Mouse (Mus musculus) lung, embryonic 16.5 days (tissue): ENCODE data around the gene Zmiz2. TPM values are rescaled to one million over a fixed set of nuclear protein-coding genes. Genes with fewer than 3 reads are reported as not detected.
"Not testable (repeated sequence)": the region's sequence is repeated elsewhere in the genome, so short reads cannot be mapped to it uniquely, and the experiment has no call there.

ENCODE experiments used
- ATAC-seq: fragments of 200-750 bp; cut with Nextera tagmentation; 2 replicates; pipeline ENCODE4 v1.8.0; 2017; ENCODE audit warnings: low read depth, mild to moderate bottlenecking, moderate library complexity
- H3K27ac ChIP-seq: fragments of 300-500 bp; sonication (generic); 2 replicates; pipeline ENCODE4 v1.5.1; 2014; ENCODE audit warnings: mild to moderate bottlenecking, control low read depth, low read length
- H3K27me3 ChIP-seq: fragments of 300-500 bp; sonication (generic); 2 replicates; pipeline ENCODE4 v1.6.1; 2014; ENCODE audit warnings: low read depth, low read length, mixed read lengths; ENCODE audit not compliant: control insufficient read depth, insufficient read depth
- H3K36me3 ChIP-seq: fragments of 300-500 bp; sonication (generic); 2 replicates; pipeline ENCODE4 v1.6.1; 2014; ENCODE audit warnings: low read length; ENCODE audit not compliant: control insufficient read depth, insufficient read depth
- H3K4me1 ChIP-seq: fragments of 300-500 bp; sonication (generic); replicated peaks from 2 replicates; pipeline ENCODE4 v1.6.1; 2014; ENCODE audit warnings: low read length, mixed read lengths; ENCODE audit not compliant: control insufficient read depth, insufficient read depth
- H3K4me2 ChIP-seq: fragments of 300-500 bp; sonication (generic); 2 replicates; pipeline ENCODE4 v1.6.1; 2014; ENCODE audit warnings: low read depth, low read length, control low read depth
- H3K4me3 ChIP-seq: fragments of 300-500 bp; sonication (generic); 2 replicates; pipeline ENCODE4 v1.5.1; 2014; ENCODE audit warnings: mild to moderate bottlenecking, low read length, control low read depth
- H3K9ac ChIP-seq: fragments of 300-500 bp; sonication (generic); 2 replicates; pipeline ENCODE4 v1.6.1; 2014; ENCODE audit warnings: low read length, control low read depth
- H3K9me3 ChIP-seq: fragments of 300-500 bp; sonication (generic); 2 replicates; pipeline ENCODE4 v1.6.1; 2016; ENCODE audit warnings: low read length; ENCODE audit not compliant: control insufficient read depth
- WGBS: fragments of 180-500 bp; shearing (Covaris S2); extraction: QIAGEN DNeasy Blood & Tissue Kit; methylation state at CpG from one replicate; pipeline ENCODE4 v1.1.7; 2014; 5-methylcytosine and 5-hydroxymethylcytosine counted together
- microRNA-seq: library from miRNA; unstranded; fragments of <30 nt; microRNA quantifications from one replicate; pipeline ENCODE4, GENCODE M21; 2016
- polyA plus RNA-seq: library from polyadenylated mRNA; unstranded; fragments of >200 nt; fragmentation: Nextera tagmentation; extraction: Ambion mirVana; gene quantifications from 2 replicates; pipeline ENCODE4 v1.2.1, GENCODE M21; 2015

Gene Zmiz2
- polyA plus RNA-seq, 1 experiment from 2014 or later, result 9.3 TPM

GRCm38 (mm10) chr11:6447493-6447892, 58.6 kb downstream of the Zmiz2 start:
- no peaks in the 10 kb centered on the region for H3K9me3 ChIP-seq
- 58% methylated on average over 4 of the region's 4 CpGs for WGBS
- H3K27ac ChIP-seq, result no peak overlapping the region
- no peak overlapping the region for H3K9ac ChIP-seq
- H3K4me3 ChIP-seq, result no peak overlapping the region
- H3K4me2 ChIP-seq, result no peak overlapping the region
- H3K27me3 ChIP-seq, result no peaks in the 10 kb centered on the region
- ATAC-seq, result no peak
- no peaks in the 10 kb centered on the region for H3K36me3 ChIP-seq
- H3K4me1 ChIP-seq, result peaks cover 8% of the 10 kb centered on the region; the same call in 1 of the 2 replicates

DNA sequence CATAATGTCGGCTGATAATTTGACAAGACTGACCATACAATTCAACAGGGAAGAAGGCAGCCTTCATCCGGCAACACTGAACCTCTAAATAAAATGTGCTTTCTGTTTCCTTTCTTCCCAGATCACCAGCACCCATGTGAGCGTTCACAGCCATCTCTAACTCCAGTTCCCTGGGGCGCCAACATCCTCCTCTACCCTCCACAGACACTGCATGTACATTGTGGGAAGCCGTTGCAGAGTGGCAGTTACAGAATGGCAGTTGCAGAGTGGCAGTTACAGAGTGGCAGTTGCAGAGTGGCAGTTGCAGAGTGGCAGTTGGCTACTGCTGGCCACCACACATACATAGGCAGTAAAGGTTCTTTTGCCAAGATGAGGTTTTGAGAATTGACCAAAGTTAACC, 59.3 kb downstream of the Zmiz2 start:
- not testable (repeated sequence) for H3K27ac ChIP-seq, H3K36me3 ChIP-seq, H3K9ac ChIP-seq, ATAC-seq, H3K27me3 ChIP-seq, H3K4me3 ChIP-seq, H3K9me3 ChIP-seq, H3K4me2 ChIP-seq, H3K4me1 ChIP-seq
- 91% methylated on average over 5 of the region's 5 CpGs for WGBS

Small RNA genes lying within 50 kb of the gene (microRNA-seq; reads per million reads assigned to microRNA genes)
- 0.99 reads per million for gene Mir7651

Other genes starting within 250 kb of the Zmiz2 start
- 0.30 and 0.33 TPM in 2 replicates for gene A730071L15Rik, start 189.0 kb upstream of the Zmiz2 start, polyA plus RNA-seq
- gene Nudcd3, start 188.7 kb upstream of the Zmiz2 start, polyA plus RNA-seq, result 36.0 and 37.0 TPM in 2 replicates
- 0.06 TPM in 1 of 2 replicates, not detected in the other for gene Npc1l1, start 158.9 kb upstream of the Zmiz2 start, polyA plus RNA-seq
- 79.0 and 80.8 TPM in 2 replicates for gene Ddx56, start 121.3 kb upstream of the Zmiz2 start, polyA plus RNA-seq
- 99.9 and 104 TPM in 2 replicates for gene Tmed4, start 114.2 kb upstream of the Zmiz2 start, polyA plus RNA-seq
- 113 and 114 TPM in 2 replicates for gene Ogdh, start 97.4 kb upstream of the Zmiz2 start, polyA plus RNA-seq
- gene Ppia, start 26.4 kb downstream of the Zmiz2 start, polyA plus RNA-seq, result 5,388 and 5,620 TPM in 2 replicates
- 581 and 621 TPM in 2 replicates for gene H2afv, start 55.4 kb downstream of the Zmiz2 start, polyA plus RNA-seq
- gene Purb, start 86.8 kb downstream of the Zmiz2 start, polyA plus RNA-seq, result 31.2 and 32.6 TPM in 2 replicates
- 3.8 and 5.0 TPM in 2 replicates for gene Myo1g, start 131.9 kb downstream of the Zmiz2 start, polyA plus RNA-seq
- gene Ccm2, start 157.8 kb downstream of the Zmiz2 start, polyA plus RNA-seq, result 79.1 and 79.3 TPM in 2 replicates
- 1.6 TPM in 2 replicates for gene Nacad, start 217.0 kb downstream of the Zmiz2 start, polyA plus RNA-seq
- 31.5 and 34.8 TPM in 2 replicates for gene Tbrg4, start 237.0 kb downstream of the Zmiz2 start, polyA plus RNA-seq
- not detected in 2 replicates for gene Wap, start 249.6 kb downstream of the Zmiz2 start, polyA plus RNA-seq